Mouse (Mus musculus) brain, adult 2 months (tissue): Measurements from ENCODE around the gene Gm10139.
"Not testable (repeated sequence)": the region's sequence is repeated elsewhere in the genome, so short reads cannot be mapped to it uniquely, and the experiment has no call there.

Source experiments
- DNase-seq: peaks from one replicate; pipeline ENCODE4 v3.0.0; 2011; ENCODE audit warnings: low read depth, low spot score

Gene Gm10139

DNA sequence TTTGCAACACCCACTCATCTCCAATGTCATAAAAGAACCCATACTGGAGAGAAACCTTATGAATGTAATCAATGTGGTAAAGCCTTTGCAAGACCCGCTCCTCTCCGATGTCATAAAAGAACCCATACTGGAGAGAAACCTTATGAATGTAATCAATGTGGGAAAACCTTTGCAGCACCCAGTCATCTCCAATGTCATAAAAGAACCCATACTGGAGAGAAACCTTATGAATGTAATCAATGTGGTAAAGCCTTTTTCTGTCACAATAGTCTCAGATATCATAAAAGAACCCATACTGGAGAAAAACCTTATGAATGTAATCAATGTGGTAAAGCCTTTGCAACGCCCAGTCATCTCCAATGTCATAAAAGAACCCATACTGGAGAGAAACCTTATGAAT lies at the start of gene Gm10139:
TSS of gene Gm10139 (plus strand) at position 301 of the 400 bp plus-strand sequence.
- not testable (repeated sequence) for DNase-seq

DNA sequence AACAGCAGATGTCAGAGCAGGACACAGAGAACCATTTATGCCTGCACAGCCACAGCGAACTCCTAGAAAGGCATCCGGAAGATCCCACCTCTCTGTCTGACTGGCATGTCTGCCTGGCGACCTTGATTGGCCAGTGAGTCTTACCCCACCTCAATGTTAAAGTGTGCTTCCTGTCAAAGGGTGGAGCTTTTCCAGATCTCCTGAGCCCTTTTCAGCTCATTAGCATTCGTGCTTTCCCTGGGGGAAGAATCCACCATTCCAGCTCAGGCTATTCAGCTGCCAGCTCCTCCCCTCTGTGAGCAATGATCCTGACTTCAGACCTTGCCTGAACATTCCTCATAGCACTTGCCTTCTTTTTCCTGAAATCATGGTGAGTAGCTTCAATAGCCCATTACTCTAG lies 45.2 kb downstream of the Gm10139 start:
- not testable (repeated sequence) for DNase-seq
